Mouse (Mus musculus) midbrain, embryonic 13.5 days (tissue): ENCODE data around the gene Rnf208. TPM values are rescaled to one million over a fixed set of nuclear protein-coding genes. Genes with fewer than 3 reads are reported as not detected.

Experiments
- ATAC-seq: fragments of 200-750 bp; cut with Nextera tagmentation; 2 replicates; pipeline ENCODE4 v1.8.0; 2017; ENCODE audit warnings: mild to moderate bottlenecking, moderate TSS enrichment, moderate library complexity
- H3K27ac ChIP-seq: fragments of 300-500 bp; sonication (generic); 2 replicates; pipeline ENCODE4 v1.5.1; 2015; ENCODE audit warnings: inconsistent platforms, mild to moderate bottlenecking, moderate library complexity
- H3K27me3 ChIP-seq: fragments of 300-500 bp; sonication (generic); 2 replicates; pipeline ENCODE4 v1.6.1; 2015; ENCODE audit warnings: mild to moderate bottlenecking, inconsistent platforms
- H3K36me3 ChIP-seq: fragments of 300-500 bp; sonication (generic); 2 replicates; pipeline ENCODE4 v1.6.1; 2015; ENCODE audit warnings: mild to moderate bottlenecking, inconsistent platforms
- H3K4me1 ChIP-seq: fragments of 300-500 bp; sonication (generic); replicated peaks from 2 replicates; pipeline ENCODE4 v1.6.1; 2015; ENCODE audit warnings: inconsistent platforms
- H3K4me2 ChIP-seq: fragments of 300-500 bp; sonication (generic); replicated peaks from 2 replicates; pipeline ENCODE4 v1.6.1; 2015; ENCODE audit warnings: moderate library complexity, mild to moderate bottlenecking, inconsistent platforms
- H3K4me3 ChIP-seq: fragments of 300-500 bp; sonication (generic); replicated peaks from 2 replicates; pipeline ENCODE4 v1.5.1; 2015; ENCODE audit warnings: mild to moderate bottlenecking, inconsistent platforms
- H3K9ac ChIP-seq: fragments of 300-500 bp; sonication (generic); replicated peaks from 2 replicates; pipeline ENCODE4 v1.6.1; 2015; ENCODE audit warnings: mild to moderate bottlenecking, inconsistent platforms
- H3K9me3 ChIP-seq: fragments of 300-500 bp; sonication (generic); 2 replicates; pipeline ENCODE4 v1.6.1; 2016; ENCODE audit warnings: mild to moderate bottlenecking, inconsistent platforms
- WGBS: fragments of 180-500 bp; shearing (Covaris S2); methylation state at CpG from one replicate; pipeline ENCODE4 v1.1.7; 2015; 5-methylcytosine and 5-hydroxymethylcytosine counted together
- polyA plus RNA-seq: library from polyadenylated mRNA; unstranded; fragments of >200 nt; fragmentation: Nextera tagmentation; extraction: Ambion mirVana; gene quantifications from 2 replicates; pipeline ENCODE4 v1.2.1, GENCODE M21; 2015

The Rnf208 gene
- 64.5 and 73.2 TPM in 2 replicates for polyA plus RNA-seq

DNA sequence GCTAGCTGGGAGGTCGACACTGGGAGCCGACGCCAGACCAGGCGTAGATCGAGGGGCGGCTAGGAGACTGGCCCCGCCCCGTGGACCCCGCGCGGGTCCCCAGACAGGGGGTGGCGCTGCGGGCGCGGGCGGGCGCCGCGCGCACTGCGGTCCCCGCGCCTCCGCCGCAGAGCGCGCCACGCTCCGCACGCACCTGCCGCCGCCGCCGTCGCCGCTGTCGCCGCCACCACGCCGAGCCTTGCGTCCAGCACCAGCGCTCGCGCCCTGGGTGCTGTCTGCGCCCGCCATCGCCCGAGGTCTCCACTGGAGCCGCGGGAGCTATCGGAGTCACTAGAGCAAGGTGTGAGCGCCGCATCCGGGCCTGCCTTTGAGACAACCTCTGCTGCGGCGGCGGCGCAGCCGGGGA, at the start of gene Rnf208, which contains the start of gene Cysrt1:
Gene Rnf208, plus strand, starts transcription at position 155 of the 406 bp plus-strand sequence.
Gene Cysrt1, minus strand, starts transcription at position 352 of the 406 bp plus-strand sequence.
- Histone ChIP-seq H3K4me3 (peak within 1 kb of the TSS; percentile 56), H3K9me3 (no peaks in the 10 kb centered on the region), H3K27ac (peak within 1 kb of the TSS; percentile 54), H3K36me3 (peaks cover 23% of the 10 kb centered on the region), H3K4me1 (peaks cover 35% of the 10 kb centered on the region), H3K9ac (peak within 1 kb of the TSS; percentile 78), H3K27me3 (peaks cover 18% of the 10 kb centered on the region), H3K4me2 (peak within 1 kb of the TSS; percentile 71)
- peak; percentile 47 for ATAC-seq
- WGBS, result 0% methylated on average over 31 of the region's 59 CpGs

- H3K36me3 ChIP-seq, result peaks cover 6% of the 10 kb centered on the region
- H3K9ac ChIP-seq, result no peak overlapping the region
- peaks cover 9% of the 10 kb centered on the region; the same call in 1 of the 2 replicates for H3K4me1 ChIP-seq
- H3K4me3 ChIP-seq, result no peak overlapping the region
- no peak overlapping the region for H3K27ac ChIP-seq
- H3K4me2 ChIP-seq, result no peak overlapping the region
- ATAC-seq, result peak; percentile 81
- WGBS, result 1% methylated on average over 6 of the region's 6 CpGs
- H3K9me3 ChIP-seq, result no peaks in the 10 kb centered on the region
- H3K27me3 ChIP-seq, result peaks cover 43% of the 10 kb centered on the region
Observed at GRCm38 (mm10) chr2:25193330-25193770, 48.7 kb upstream of the Rnf208 start.

GRCm38 (mm10) chr2:25194006-25194405, 48.0 kb upstream of the Rnf208 start:
- peaks cover 43% of the 10 kb centered on the region for H3K27me3 ChIP-seq
- no peak overlapping the region for H3K4me3 ChIP-seq
- no peak overlapping the region for H3K9ac ChIP-seq
- H3K9me3 ChIP-seq, result no peaks in the 10 kb centered on the region
- 77% methylated on average over 5 of the region's 5 CpGs for WGBS
- no peak overlapping the region for H3K4me2 ChIP-seq
- H3K36me3 ChIP-seq, result peaks cover 11% of the 10 kb centered on the region
- no peak overlapping the region for H3K27ac ChIP-seq
- ATAC-seq, result no peak
- peaks cover 9% of the 10 kb centered on the region; the same call in 1 of the 2 replicates for H3K4me1 ChIP-seq

DNA sequence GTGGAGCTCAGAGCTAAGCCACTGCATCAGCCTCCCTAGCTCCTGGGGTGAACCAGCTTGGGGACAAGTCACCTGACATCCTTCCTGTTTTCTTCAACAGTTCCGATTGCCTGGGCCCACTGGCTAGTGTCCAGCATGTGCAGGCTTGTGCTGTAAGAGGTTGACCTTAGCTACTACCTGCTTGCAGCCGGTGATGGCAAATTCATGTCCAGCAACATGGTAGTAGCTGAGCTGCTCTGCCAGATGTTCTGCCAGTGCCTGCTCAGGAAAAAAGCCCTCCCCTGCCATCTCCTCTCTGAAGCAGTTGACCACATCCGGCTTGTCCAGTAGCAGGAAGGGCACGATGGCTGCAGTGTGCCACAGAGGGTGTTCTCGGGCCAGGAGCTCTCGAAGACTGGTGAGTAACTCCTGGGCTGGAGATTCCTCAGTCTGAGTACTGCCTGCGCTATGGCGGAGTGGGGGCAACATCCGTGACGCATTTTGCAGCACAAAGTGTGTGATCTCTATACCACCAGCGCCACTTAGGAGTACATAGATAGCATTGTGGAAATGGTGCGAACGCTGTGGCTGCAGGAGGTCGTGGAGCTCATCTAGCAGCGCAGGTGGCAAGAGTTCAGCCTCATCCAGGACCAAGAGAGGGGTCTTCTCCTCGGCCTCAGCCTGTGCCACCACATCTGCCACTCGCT, 47.4 kb upstream of the Rnf208 start:
- no peak overlapping the region for H3K4me2 ChIP-seq
- no peak overlapping the region for H3K4me3 ChIP-seq
- 83% methylated on average over 17 of the region's 17 CpGs for WGBS
- peaks cover 16% of the 10 kb centered on the region for H3K36me3 ChIP-seq
- no peaks in the 10 kb centered on the region for H3K9me3 ChIP-seq
- peaks cover 9% of the 10 kb centered on the region; the same call in 1 of the 2 replicates for H3K4me1 ChIP-seq
- H3K27ac ChIP-seq, result no peak overlapping the region
- peaks cover 43% of the 10 kb centered on the region for H3K27me3 ChIP-seq
- H3K9ac ChIP-seq, result no peak overlapping the region
- no peak for ATAC-seq

DNA sequence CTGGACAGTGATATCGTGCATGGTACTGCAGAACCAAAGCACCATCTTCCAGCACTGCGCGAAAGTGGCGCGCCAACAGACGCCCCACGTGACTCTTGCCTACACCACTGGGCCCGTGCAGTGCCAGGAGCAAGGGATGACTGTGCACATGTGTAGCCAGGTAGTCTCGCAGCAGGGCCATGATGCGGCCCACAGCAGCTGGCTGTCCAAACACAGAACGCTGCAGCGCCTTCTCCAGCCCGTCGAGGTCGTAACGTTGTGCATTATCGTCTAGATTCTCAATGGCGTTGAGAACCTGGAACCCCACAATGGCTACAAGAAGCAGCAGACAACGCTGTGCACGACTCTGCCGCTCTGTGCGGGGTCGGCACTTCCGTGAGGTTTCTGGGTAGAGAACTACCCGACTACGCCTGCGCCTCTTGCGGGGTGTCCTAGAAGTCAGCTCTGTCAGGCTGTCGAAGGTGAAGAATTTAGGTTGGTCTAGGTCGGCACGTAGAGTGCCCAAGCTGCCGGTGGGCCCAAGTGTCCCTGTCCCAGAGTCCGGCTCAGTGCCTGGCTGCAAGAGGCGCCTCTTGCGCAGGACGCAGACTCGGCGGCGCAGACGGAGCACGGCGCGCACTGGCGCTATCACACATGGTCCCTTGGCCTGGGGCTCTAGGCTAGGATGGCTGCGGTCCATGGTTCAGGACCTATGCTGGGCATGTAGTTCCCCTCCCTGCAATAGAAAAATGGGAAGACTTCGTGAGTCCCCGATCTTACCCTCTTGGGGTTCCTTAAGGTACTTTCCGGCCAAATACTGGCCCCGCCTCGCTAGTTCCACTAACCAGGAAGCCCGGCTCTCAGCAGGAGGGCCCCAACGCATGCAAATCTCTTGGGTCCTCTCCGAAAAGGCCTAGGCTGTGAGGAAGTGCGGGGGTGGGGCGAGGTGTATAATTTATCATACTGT, 46.6 kb upstream of the Rnf208 start:
- no peak overlapping the region for H3K4me3 ChIP-seq
- H3K27ac ChIP-seq, result no peak overlapping the region
- H3K36me3 ChIP-seq, result peaks cover 25% of the 10 kb centered on the region
- 22% methylated on average over 55 of the region's 55 CpGs for WGBS
- no peak for ATAC-seq
- H3K4me1 ChIP-seq, result peaks cover 9% of the 10 kb centered on the region; the same call in 1 of the 2 replicates
- H3K9me3 ChIP-seq, result no peaks in the 10 kb centered on the region
- peaks cover 43% of the 10 kb centered on the region for H3K27me3 ChIP-seq
- 0 out of 2 replicates have a peak overlapping the region, but pooled peaks have one; percentile 3 for H3K4me2 ChIP-seq
- H3K9ac ChIP-seq, result no peak overlapping the region

- Histone ChIP-seq H3K36me3 (peaks cover 34% of the 10 kb centered on the region), H3K9me3 (no peaks in the 10 kb centered on the region), H3K27me3 (peaks cover 43% of the 10 kb centered on the region), H3K4me3 (no peak within 1 kb of the TSS), H3K9ac (0 out of 2 replicates have a peak within 1 kb of the TSS, but pooled peaks have one; percentile 14), H3K4me1 (peaks cover 9% of the 10 kb centered on the region; the same call in 1 of the 2 replicates), H3K4me2 (0 out of 2 replicates have a peak within 1 kb of the TSS, but pooled peaks have one; percentile 3), H3K27ac (no peak within 1 kb of the TSS)
- no peak for ATAC-seq
- 15% methylated on average over 8 of the region's 8 CpGs for WGBS
Observed at GRCm38 (mm10) chr2:25196172-25196954, 45.7 kb upstream of the Rnf208 start, which contains the start of gene Tor4a. Gene Tor4a (minus strand): TSS chr2:25196886.

DNA sequence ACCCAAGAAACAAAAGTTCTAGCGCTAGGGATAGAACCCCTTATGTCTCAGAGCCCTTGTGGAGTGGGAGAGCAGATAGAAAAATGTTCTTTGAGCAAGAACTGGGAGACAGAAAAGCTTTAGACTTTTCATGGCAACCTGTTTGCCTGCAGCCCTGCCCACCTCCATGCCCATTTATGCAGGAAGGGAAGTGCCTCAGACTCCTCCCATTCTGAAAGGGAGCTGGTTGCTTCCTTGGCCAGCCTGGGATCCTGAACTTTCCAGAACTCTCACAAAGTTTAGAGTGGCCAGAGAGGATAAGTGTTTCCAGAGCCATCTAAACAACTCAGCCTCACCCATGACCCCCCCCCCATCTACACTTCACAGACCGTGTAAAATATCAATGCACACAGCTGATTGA, 44.9 kb upstream of the Rnf208 start:
- no peak overlapping the region for H3K4me2 ChIP-seq
- 33% methylated on average over 2 of the region's 2 CpGs for WGBS

GRCm38 (mm10) chr2:25197946-25198345, 44.1 kb upstream of the Rnf208 start:
- Histone ChIP-seq H3K4me3 (no peak overlapping the region), H3K36me3 (peaks cover 50% of the 10 kb centered on the region), H3K9ac (no peak overlapping the region), H3K27me3 (peaks cover 43% of the 10 kb centered on the region), H3K4me1 (peaks cover 9% of the 10 kb centered on the region; the same call in 1 of the 2 replicates), H3K4me2 (no peak overlapping the region), H3K27ac (no peak overlapping the region), H3K9me3 (no peaks in the 10 kb centered on the region)
- no peak for ATAC-seq

More for the DNA sequence above, 44.9 kb upstream of the Rnf208 start:
- H3K4me3 ChIP-seq, result no peak overlapping the region
- peaks cover 42% of the 10 kb centered on the region for H3K36me3 ChIP-seq
- peaks cover 9% of the 10 kb centered on the region; the same call in 1 of the 2 replicates for H3K4me1 ChIP-seq
- no peak overlapping the region for H3K27ac ChIP-seq
- ATAC-seq, result no peak
- peaks cover 43% of the 10 kb centered on the region for H3K27me3 ChIP-seq
- H3K9me3 ChIP-seq, result no peaks in the 10 kb centered on the region
- H3K9ac ChIP-seq, result no peak overlapping the region

GRCm38 (mm10) chr2:25200631-25201030, 41.4 kb upstream of the Rnf208 start:
- Histone ChIP-seq H3K4me2 (no peak overlapping the region), H3K36me3 (peaks cover 75% of the 10 kb centered on the region), H3K9ac (no peak overlapping the region), H3K4me1 (no peaks in the 10 kb centered on the region), H3K4me3 (no peak overlapping the region), H3K27me3 (peaks cover 24% of the 10 kb centered on the region), H3K9me3 (no peaks in the 10 kb centered on the region), H3K27ac (no peak overlapping the region)
- 91% methylated on average over 2 of the region's 2 CpGs for WGBS
- no peak for ATAC-seq

DNA sequence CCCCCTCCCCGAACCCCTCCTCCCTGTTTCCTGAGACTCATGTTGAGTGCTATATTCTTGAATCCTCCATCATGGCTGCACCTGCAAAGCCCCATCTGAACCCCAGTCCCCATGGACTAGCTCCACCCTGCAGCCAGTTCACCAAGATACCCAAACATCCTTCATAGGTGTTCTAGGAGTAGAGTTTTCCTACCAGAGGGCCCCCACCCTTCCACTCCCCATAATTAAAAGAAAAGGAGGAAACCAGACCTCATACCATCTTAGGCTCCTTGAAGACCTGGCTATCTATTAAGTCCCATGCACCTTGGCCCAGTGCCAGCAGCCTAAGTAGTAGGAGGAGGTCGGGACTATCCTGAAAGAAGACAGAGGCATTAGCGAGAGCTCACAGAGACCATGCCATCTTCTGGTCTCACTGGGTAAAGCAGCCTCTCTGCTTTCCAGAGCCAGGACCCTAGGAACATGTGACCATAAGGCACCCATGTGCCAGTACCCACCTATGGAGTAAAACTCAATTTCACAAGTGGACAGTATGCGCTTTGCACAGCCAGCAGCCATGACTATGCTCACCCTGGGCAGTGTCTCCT, 38.3 kb upstream of the Rnf208 start:
- no peak overlapping the region for H3K9ac ChIP-seq
- no peak for ATAC-seq

GRCm38 (mm10) chr2:25207593-25207992, 34.5 kb upstream of the Rnf208 start:
- H3K36me3 ChIP-seq, result peaks cover 63% of the 10 kb centered on the region
- no peaks in the 10 kb centered on the region for H3K9me3 ChIP-seq
- H3K27ac ChIP-seq, result no peak overlapping the region
- ATAC-seq, result no peak
- no peak overlapping the region for H3K9ac ChIP-seq
- H3K4me1 ChIP-seq, result peaks cover 38% of the 10 kb centered on the region
- no peak overlapping the region for H3K4me2 ChIP-seq
- no peak overlapping the region for H3K4me3 ChIP-seq
- WGBS, result 79% methylated on average over 1 of the region's 1 CpGs
- no peaks in the 10 kb centered on the region for H3K27me3 ChIP-seq

More for the DNA sequence above, 38.3 kb upstream of the Rnf208 start:
- Histone ChIP-seq H3K27ac (no peak overlapping the region), H3K4me1 (peaks cover 14% of the 10 kb centered on the region), H3K36me3 (peaks cover 94% of the 10 kb centered on the region), H3K4me2 (no peak overlapping the region), H3K27me3 (no peaks in the 10 kb centered on the region), H3K9me3 (no peaks in the 10 kb centered on the region), H3K4me3 (no peak overlapping the region)
- 63% methylated on average over 4 of the region's 4 CpGs for WGBS
